Mouse (Mus musculus): Measurements from ENCODE around the gene Bcl2l12. TPM values are rescaled to one million over a fixed set of nuclear protein-coding genes. Genes with fewer than 3 reads are reported as not detected.

Gene Bcl2l12
- polyA plus RNA-seq, 1 experiment from 2014 or later: 62.9 TPM

- H3K9ac ChIP-seq (replicated peaks; ENCODE audit: low read depth, low read length): no peak overlapping the region
- no peak overlapping the region for H3K4me3 ChIP-seq (ENCODE audit: low read depth, low read length)
- no peak overlapping the region for H3K4me2 ChIP-seq (replicated peaks; ENCODE audit: low read depth, low read length)
- no peak overlapping the region for H3K27ac ChIP-seq (ENCODE audit: low read length)
- no peak for ATAC-seq (ENCODE audit: insufficient number of reproducible peaks, insufficient read depth, low FRiP score, low read depth)
- peaks cover 8% of the 10 kb centered on the region; the same call in 1 of the 2 replicates for H3K36me3 ChIP-seq (ENCODE audit: control insufficient read depth, insufficient read depth, low read length)
- H3K9me3 ChIP-seq (ENCODE audit: control insufficient read depth, low read depth, low read length): no peaks in the 10 kb centered on the region
- 67% methylated on average over 20 of the region's 20 CpGs for WGBS
- H3K27me3 ChIP-seq (ENCODE audit: control insufficient read depth, insufficient read depth, low read length): no peaks in the 10 kb centered on the region
- no peaks in the 10 kb centered on the region for H3K4me1 ChIP-seq (ENCODE audit: control insufficient read depth, insufficient read depth, low read length)
These were observed 41.2 kb downstream of the Bcl2l12 start for GRCm38 (mm10) chr7:44957183-44957835.

GRCm38 (mm10) chr7:44956266-44956665 lies 42.2 kb downstream of the Bcl2l12 start:
- 52% methylated on average over 6 of the region's 6 CpGs for WGBS
- no peaks in the 10 kb centered on the region; the same call in none of the 2 replicates for H3K4me1 ChIP-seq (ENCODE audit: control insufficient read depth, insufficient read depth, low read length)
- H3K27ac ChIP-seq (ENCODE audit: low read length): no peak overlapping the region
- no peak overlapping the region for H3K4me2 ChIP-seq (replicated peaks; ENCODE audit: low read depth, low read length)
- no peaks in the 10 kb centered on the region; the same call in 1 of the 2 replicates for H3K27me3 ChIP-seq (ENCODE audit: control insufficient read depth, insufficient read depth, low read length)
- H3K36me3 ChIP-seq (ENCODE audit: control insufficient read depth, insufficient read depth, low read length): peaks cover 6% of the 10 kb centered on the region; the same call in 1 of the 2 replicates
- no peak for ATAC-seq (ENCODE audit: insufficient number of reproducible peaks, insufficient read depth, low FRiP score, low read depth)
- no peak overlapping the region for H3K9ac ChIP-seq (replicated peaks; ENCODE audit: low read depth, low read length)
- no peak overlapping the region for H3K4me3 ChIP-seq (ENCODE audit: low read depth, low read length)
- H3K9me3 ChIP-seq (ENCODE audit: control insufficient read depth, low read depth, low read length): no peaks in the 10 kb centered on the region

- H3K27me3 ChIP-seq (ENCODE audit: control insufficient read depth, insufficient read depth, low read length): peaks cover 5% of the 10 kb centered on the region; the same call in 1 of the 2 replicates
These were observed 42.9 kb downstream of the Bcl2l12 start for GRCm38 (mm10) chr7:44955628-44956027.

GRCm38 (mm10) chr7:44954091-44954885 lies 44.2 kb downstream of the Bcl2l12 start:
- Histone ChIP-seq H3K4me1 (ENCODE audit: control insufficient read depth, insufficient read depth, low read length) (no peaks in the 10 kb centered on the region; the same call in none of the 2 replicates), H3K36me3 (ENCODE audit: control insufficient read depth, insufficient read depth, low read length) (no peaks in the 10 kb centered on the region; the same call in 1 of the 2 replicates), H3K9ac (replicated peaks; ENCODE audit: low read depth, low read length) (no peak overlapping the region), H3K9me3 (ENCODE audit: control insufficient read depth, low read depth, low read length) (no peaks in the 10 kb centered on the region), H3K27me3 (ENCODE audit: control insufficient read depth, insufficient read depth, low read length) (peaks cover 7% of the 10 kb centered on the region; the same call in 1 of the 2 replicates), H3K4me2 (replicated peaks; ENCODE audit: low read depth, low read length) (no peak overlapping the region), H3K4me3 (ENCODE audit: low read depth, low read length) (no peak overlapping the region), H3K27ac (ENCODE audit: low read length) (no peak overlapping the region)
- ATAC-seq (ENCODE audit: insufficient number of reproducible peaks, insufficient read depth, low FRiP score, low read depth): no peak
- WGBS: 82% methylated on average over 12 of the region's 12 CpGs

More at GRCm38 (mm10) chr7:44955628-44956027, 42.9 kb downstream of the Bcl2l12 start:
- H3K4me3 ChIP-seq (ENCODE audit: low read depth, low read length): no peak overlapping the region
- no peak overlapping the region for H3K27ac ChIP-seq (ENCODE audit: low read length)
- no peak overlapping the region for H3K9ac ChIP-seq (replicated peaks; ENCODE audit: low read depth, low read length)
- no peaks in the 10 kb centered on the region for H3K9me3 ChIP-seq (ENCODE audit: control insufficient read depth, low read depth, low read length)
- H3K4me2 ChIP-seq (replicated peaks; ENCODE audit: low read depth, low read length): no peak overlapping the region
- H3K36me3 ChIP-seq (ENCODE audit: control insufficient read depth, insufficient read depth, low read length): no peaks in the 10 kb centered on the region; the same call in 1 of the 2 replicates
- H3K4me1 ChIP-seq (ENCODE audit: control insufficient read depth, insufficient read depth, low read length): no peaks in the 10 kb centered on the region; the same call in none of the 2 replicates
- 54% methylated on average over 5 of the region's 5 CpGs for WGBS
- ATAC-seq (ENCODE audit: insufficient number of reproducible peaks, insufficient read depth, low FRiP score, low read depth): no peak

- no peaks in the 10 kb centered on the region; the same call in 1 of the 2 replicates for H3K36me3 ChIP-seq (ENCODE audit: control insufficient read depth, insufficient read depth, low read length)
- 63% methylated on average over 14 of the region's 14 CpGs for WGBS
- no peak for ATAC-seq (ENCODE audit: insufficient number of reproducible peaks, insufficient read depth, low FRiP score, low read depth)
- H3K4me1 ChIP-seq (ENCODE audit: control insufficient read depth, insufficient read depth, low read length): no peaks in the 10 kb centered on the region; the same call in none of the 2 replicates
- no peak overlapping the region for H3K9ac ChIP-seq (replicated peaks; ENCODE audit: low read depth, low read length)
- no peak overlapping the region for H3K4me3 ChIP-seq (ENCODE audit: low read depth, low read length)
- H3K27ac ChIP-seq (ENCODE audit: low read length): no peak overlapping the region
- no peak overlapping the region for H3K4me2 ChIP-seq (replicated peaks; ENCODE audit: low read depth, low read length)
- H3K9me3 ChIP-seq (ENCODE audit: control insufficient read depth, low read depth, low read length): no peaks in the 10 kb centered on the region
- H3K27me3 ChIP-seq (ENCODE audit: control insufficient read depth, insufficient read depth, low read length): peaks cover 7% of the 10 kb centered on the region; the same call in 1 of the 2 replicates
These were observed 45.0 kb downstream of the Bcl2l12 start for GRCm38 (mm10) chr7:44953561-44953960.

DNA sequence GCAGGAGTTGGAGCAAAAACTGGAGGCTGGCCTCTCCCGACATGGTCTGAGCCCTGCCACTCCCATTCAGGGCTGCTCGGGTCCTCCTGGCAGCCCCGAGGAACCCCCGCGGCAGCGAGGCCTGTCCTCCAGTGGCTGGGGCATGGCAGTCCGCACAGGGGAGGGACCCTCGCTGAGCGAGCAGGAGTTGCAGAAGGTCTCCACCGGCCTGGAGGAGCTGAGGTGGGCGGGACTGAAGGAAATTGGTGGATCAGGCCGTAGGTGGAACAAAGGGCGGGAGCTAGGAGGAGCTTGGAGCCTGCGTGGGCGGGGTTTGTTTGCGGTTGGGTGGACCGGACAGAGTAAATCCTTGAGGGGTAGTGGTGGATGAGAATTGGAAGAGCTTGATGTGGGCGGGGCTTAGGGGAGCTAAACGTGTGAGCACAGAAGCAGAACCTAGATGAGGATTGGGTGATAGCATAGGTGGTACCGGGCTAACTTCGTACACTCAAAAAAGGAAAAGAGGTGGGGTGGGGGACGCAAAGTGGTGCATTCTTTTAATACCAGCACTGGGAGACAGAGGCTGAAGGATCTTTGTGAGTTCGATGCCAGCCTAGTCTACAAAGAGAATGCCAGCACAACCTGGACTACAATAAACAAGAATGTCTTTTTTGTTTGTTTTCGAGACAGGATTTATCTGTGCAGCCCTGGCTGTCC lies 45.8 kb downstream of the Bcl2l12 start:
- peak overlapping the region; percentile 76 for H3K27ac ChIP-seq (ENCODE audit: low read length)
- H3K9ac ChIP-seq (replicated peaks; ENCODE audit: low read depth, low read length): peak overlapping the region; percentile 40
- peak overlapping the region; percentile 91 for H3K4me2 ChIP-seq (replicated peaks; ENCODE audit: low read depth, low read length)
- no peaks in the 10 kb centered on the region for H3K9me3 ChIP-seq (ENCODE audit: control insufficient read depth, low read depth, low read length)
- no peaks in the 10 kb centered on the region; the same call in none of the 2 replicates for H3K4me1 ChIP-seq (ENCODE audit: control insufficient read depth, insufficient read depth, low read length)
- no peaks in the 10 kb centered on the region for H3K36me3 ChIP-seq (ENCODE audit: control insufficient read depth, insufficient read depth, low read length)
- peak overlapping the region; percentile 48 for H3K4me3 ChIP-seq (ENCODE audit: low read depth, low read length)
- ATAC-seq (ENCODE audit: insufficient number of reproducible peaks, insufficient read depth, low FRiP score, low read depth): peak; percentile 93
- WGBS: 6% methylated on average over 24 of the region's 24 CpGs
- peaks cover 7% of the 10 kb centered on the region; the same call in 1 of the 2 replicates for H3K27me3 ChIP-seq (ENCODE audit: control insufficient read depth, insufficient read depth, low read length)

DNA sequence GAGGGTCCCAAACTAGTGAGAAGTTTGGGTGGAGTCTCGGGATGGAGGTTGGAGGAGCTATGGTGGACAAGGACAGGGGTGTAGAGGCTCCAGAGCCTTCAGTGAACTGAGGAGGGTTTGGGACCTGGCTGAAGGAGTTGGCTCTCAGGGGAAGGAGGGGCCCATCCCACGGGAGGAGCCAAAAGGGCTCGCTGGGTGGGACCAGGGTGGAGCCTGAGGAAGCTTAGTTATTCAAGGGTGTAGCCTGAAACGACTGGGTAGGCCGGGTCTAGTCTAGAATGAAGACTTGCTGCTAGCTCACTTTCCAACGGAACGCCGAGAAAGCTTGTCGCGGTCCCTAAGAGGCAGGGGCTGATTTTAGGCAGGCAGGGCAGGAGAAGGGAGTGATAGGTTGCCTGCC lies 46.6 kb downstream of the Bcl2l12 start:
- Histone ChIP-seq H3K4me2 (replicated peaks; ENCODE audit: low read depth, low read length) (peak overlapping the region; percentile 91), H3K4me1 (ENCODE audit: control insufficient read depth, insufficient read depth, low read length) (no peaks in the 10 kb centered on the region; the same call in none of the 2 replicates), H3K27ac (ENCODE audit: low read length) (peak overlapping the region; percentile 76), H3K36me3 (ENCODE audit: control insufficient read depth, insufficient read depth, low read length) (no peaks in the 10 kb centered on the region), H3K4me3 (ENCODE audit: low read depth, low read length) (peak overlapping the region; percentile 48), H3K9me3 (ENCODE audit: control insufficient read depth, low read depth, low read length) (no peaks in the 10 kb centered on the region), H3K9ac (replicated peaks; ENCODE audit: low read depth, low read length) (peak overlapping the region; percentile 40; the same call in 1 of the 2 replicates), H3K27me3 (ENCODE audit: control insufficient read depth, insufficient read depth, low read length) (peaks cover 7% of the 10 kb centered on the region; the same call in 1 of the 2 replicates)
- peak; percentile 86 for ATAC-seq (ENCODE audit: insufficient number of reproducible peaks, insufficient read depth, low FRiP score, low read depth)
- WGBS: under 1% methylated on average over 10 of the region's 10 CpGs

- no peak overlapping the region for H3K4me2 ChIP-seq (replicated peaks; ENCODE audit: low read depth, low read length)
- WGBS: 71% methylated on average over 6 of the region's 6 CpGs
- no peak overlapping the region for H3K27ac ChIP-seq (ENCODE audit: low read length)
- no peaks in the 10 kb centered on the region for H3K9me3 ChIP-seq (ENCODE audit: control insufficient read depth, low read depth, low read length)
- no peaks in the 10 kb centered on the region; the same call in none of the 2 replicates for H3K4me1 ChIP-seq (ENCODE audit: control insufficient read depth, insufficient read depth, low read length)
- no peak overlapping the region for H3K4me3 ChIP-seq (ENCODE audit: low read depth, low read length)
- H3K9ac ChIP-seq (replicated peaks; ENCODE audit: low read depth, low read length): no peak overlapping the region
- peaks cover 7% of the 10 kb centered on the region; the same call in 1 of the 2 replicates for H3K27me3 ChIP-seq (ENCODE audit: control insufficient read depth, insufficient read depth, low read length)
- ATAC-seq (ENCODE audit: insufficient number of reproducible peaks, insufficient read depth, low FRiP score, low read depth): no peak
- H3K36me3 ChIP-seq (ENCODE audit: control insufficient read depth, insufficient read depth, low read length): no peaks in the 10 kb centered on the region
These were observed 48.6 kb downstream of the Bcl2l12 start for GRCm38 (mm10) chr7:44949922-44950321.

All from stomach, embryonic 14.5 days (tissue).